Mouse (Mus musculus) ES-Bruce4 (cell line): ENCODE measurements around the gene Lifr.

Experiments used
- CTCF ChIP-seq: IDR thresholded peaks from one replicate; pipeline ENCODE4 v1.8.1; 2011; ENCODE audit warnings: low read depth, low read length
- EP300 ChIP-seq: IDR thresholded peaks from 2 replicates; pipeline ENCODE4 v1.6.1; 2011; ENCODE audit warnings: low read depth, low read length; ENCODE audit not compliant: insufficient read depth
- POLR2A ChIP-seq: IDR thresholded peaks from one replicate; pipeline ENCODE4 v1.8.1; 2011; ENCODE audit warnings: low read length; ENCODE audit not compliant: insufficient read depth

DNA sequence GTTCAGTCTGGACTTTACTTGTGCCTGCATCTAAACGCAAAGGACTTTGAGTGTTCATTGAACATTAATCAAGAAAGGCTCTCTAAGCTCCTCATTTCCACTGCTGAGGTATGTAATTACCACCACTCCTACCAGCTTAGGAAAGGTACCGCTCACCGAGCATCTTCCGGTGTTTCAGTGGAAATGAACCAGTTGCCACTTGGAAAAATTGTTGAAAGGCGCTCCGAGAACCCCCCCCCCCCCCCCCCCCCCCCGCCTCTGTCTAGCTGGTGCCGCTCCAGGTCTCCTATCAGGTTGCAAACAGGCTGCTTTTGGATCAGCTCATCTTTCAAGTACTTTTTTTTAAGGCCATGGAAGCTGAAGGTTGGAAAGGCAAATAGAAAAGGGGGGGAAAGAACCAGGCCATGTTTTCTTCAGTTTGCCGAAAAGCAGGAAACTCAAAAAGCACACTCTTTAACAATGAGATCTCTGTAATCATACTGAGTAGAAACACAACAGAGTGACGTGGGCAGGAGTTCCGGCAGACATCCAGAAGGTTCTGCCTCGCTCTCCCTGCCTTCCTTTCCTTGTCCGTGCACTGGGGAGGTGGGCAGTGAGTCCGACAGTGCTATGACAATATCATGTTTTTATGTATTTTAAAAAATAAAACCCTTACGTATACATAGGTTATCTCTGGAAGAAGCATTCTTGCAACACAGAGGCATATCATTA, 9.3 kb upstream of the Lifr start:
- TF ChIP-seq CTCF (no peak), POLR2A (no peak), EP300 (no peak)
